Mouse (Mus musculus): ENCODE results near the gene Xkr7.

- TF ChIP-seq POLR2A (IDR thresholded peaks at IDR 0.05; ENCODE audit: control insufficient read depth, extremely low read depth, insufficient read depth, low read length, poor library complexity) (no peak), CTCF (IDR thresholded peaks at IDR 0.05; ENCODE audit: borderline replicate concordance, control insufficient read depth, extremely low read depth, insufficient read depth, low read length, poor library complexity) (no peak)
Observed at GRCm38 (mm10) chr2:153051537-153051936, 19.9 kb downstream of the Xkr7 start.
